In the genomic region with DNA sequence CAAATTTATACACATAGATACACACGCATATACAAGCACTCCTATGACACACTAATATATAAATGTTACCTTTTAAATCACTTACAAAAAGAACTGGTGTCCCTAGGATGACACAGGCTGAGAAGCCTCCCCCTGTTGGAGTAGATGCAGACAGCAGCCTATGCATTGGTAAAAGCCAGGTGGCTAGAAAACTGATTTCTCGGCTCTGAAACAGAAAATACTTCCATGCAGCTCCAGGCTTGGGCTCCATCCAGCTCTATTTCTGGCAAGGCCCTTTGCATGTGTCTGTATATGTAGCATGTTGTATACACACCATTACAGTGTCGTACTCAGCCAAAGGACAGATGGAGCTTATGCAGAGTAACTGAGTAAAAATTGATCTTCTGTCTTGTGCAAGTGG, we compare ENCODE assay signal across 23 mouse cellular contexts.
A peak's percentile ranks its signal among the peaks of the same experiment; 100 is the strongest.
DNase-seq lines count a peak whose midpoint lies in the region; ATAC-seq and TF ChIP-seq lines count a peak whose summit lies in the region.
"Had no signal": no experiment of that assay in that cellular context is flagged by ENCODE, and none has a peak within 500 bp of the region (broad histone marks: within the 10 kb centered on the region; RNA-seq: fewer than 3 reads in every experiment).

No protein-coding gene starts in this region.

- H3K4me3 ChIP-seq in forebrain, embryonic 13.5 days = no peak overlapping the region
- no peak overlapping the region for H3K4me3 ChIP-seq in forebrain, embryonic 10.5 days
- no peak overlapping the region for H3K4me3 ChIP-seq in layer of hippocampus, adult 2 months
- H3K4me3 ChIP-seq in lung, embryonic 14.5 days (ENCODE audit: low read depth, low read length) = no peak overlapping the region
- no peak overlapping the region for H3K4me3 ChIP-seq in lung, postnatal 0 days (ENCODE audit: low read depth, low read length)
- H3K4me3 ChIP-seq: embryonic facial prominence, embryonic 13.5 days; gastrocnemius, adult 2 months; heart, embryonic 10.5 days; myocyte; neural tube, embryonic 15.5 days had no signal

- TF ChIP-seq EP300 in lung, postnatal 0 days (IDR thresholded peaks at IDR 0.05) = no peak

- no peak for TF ChIP-seq POLR2A in brain, embryonic 14.5 days (IDR thresholded peaks at IDR 0.05; ENCODE audit: borderline replicate concordance, extremely low read depth, insufficient read depth, insufficient read length, poor library complexity, severe bottlenecking)

- TF ChIP-seq CTCF in layer of hippocampus, adult 2 months (conservative IDR thresholded peaks at IDR 0.05) = peak; percentile 54
- no peak for TF ChIP-seq CTCF in lung, embryonic 14.5 days (IDR thresholded peaks at IDR 0.05; ENCODE audit: low read depth)
- no peak for TF ChIP-seq CTCF in lung, postnatal 0 days (IDR thresholded peaks at IDR 0.05)
- TF ChIP-seq CTCF in brain, embryonic 14.5 days (IDR thresholded peaks at IDR 0.05; ENCODE audit: borderline replicate concordance, extremely low read depth, insufficient read depth, insufficient read length) = no peak

- ATAC-seq in forebrain, embryonic 13.5 days = peak; percentile 83; the same call in 1 of the 2 replicates
- no peak for ATAC-seq in lung, embryonic 14.5 days (ENCODE audit: insufficient read depth)
- no peak for ATAC-seq in lung, postnatal 0 days
- ATAC-seq: inflammation-experienced regulatory T-cells, adult 6 months had no signal

- no peaks in the 10 kb centered on the region for H3K36me3 ChIP-seq in forebrain, embryonic 13.5 days (ENCODE audit: poor library complexity, severe bottlenecking)
- no peaks in the 10 kb centered on the region for H3K36me3 ChIP-seq in forebrain, embryonic 10.5 days (replicated peaks)
- H3K36me3 ChIP-seq in lung, embryonic 14.5 days (ENCODE audit: insufficient read depth) = no peaks in the 10 kb centered on the region
- H3K36me3 ChIP-seq in lung, postnatal 0 days (ENCODE audit: insufficient read depth, low read length) = no peaks in the 10 kb centered on the region
- H3K36me3 ChIP-seq: embryonic facial prominence, embryonic 13.5 days; heart, embryonic 10.5 days; neural tube, embryonic 15.5 days had no signal

- H3K4me1 ChIP-seq in forebrain, embryonic 13.5 days = 0 out of 2 replicates have a peak, but pooled peaks cover 5% of the 10 kb centered on the region
- peaks cover 7% of the 10 kb centered on the region; the same call in 1 of the 2 replicates for H3K4me1 ChIP-seq in forebrain, embryonic 10.5 days
- H3K4me1 ChIP-seq in lung, embryonic 14.5 days (ENCODE audit: insufficient read depth) = no peaks in the 10 kb centered on the region
- no peaks in the 10 kb centered on the region for H3K4me1 ChIP-seq in lung, postnatal 0 days (ENCODE audit: insufficient read depth, low read depth, low read length)
- H3K4me1 ChIP-seq: heart, embryonic 10.5 days; neural tube, embryonic 15.5 days had no signal

- DNase-seq in forebrain, embryonic 10.5 days (ENCODE audit: extremely low spot score, low spot score) = no peak
- no peak for DNase-seq in layer of hippocampus, adult 2 months (ENCODE audit: low spot score in 2 of 2)
- no peak for DNase-seq in layer of hippocampus, postnatal 25 days (ENCODE audit: extremely low spot score in 1 of 2, low spot score in 1 of 2)
- peak; percentile 23 for DNase-seq in lung, embryonic 14.5 days
- no peak for DNase-seq in lung, postnatal 0 days (ENCODE audit: low spot score)
- peak; percentile 85 for DNase-seq in brain, embryonic 14.5 days (ENCODE audit: low read depth)
- DNase-seq in heart, postnatal 10 days = no peak
- DNase-seq: adrenal gland, postnatal 25 days; cerebellum, adult 2 months; gastrocnemius, adult 2 months; kidney, adult 2 months; kidney, postnatal 25 days; liver; lung, postnatal 14 days; midbrain, embryonic 14.5 days; thymus, postnatal 25 days had no signal

- H3K27me3 ChIP-seq in forebrain, embryonic 13.5 days = no peaks in the 10 kb centered on the region
- no peaks in the 10 kb centered on the region for H3K27me3 ChIP-seq in forebrain, embryonic 10.5 days (ENCODE audit: poor library complexity, severe bottlenecking)
- H3K27me3 ChIP-seq in lung, embryonic 14.5 days (ENCODE audit: insufficient read depth, low read length) = no peaks in the 10 kb centered on the region
- no peaks in the 10 kb centered on the region for H3K27me3 ChIP-seq in lung, postnatal 0 days (replicated peaks; ENCODE audit: insufficient read depth, low read length)
- H3K27me3 ChIP-seq: CH12.LX; embryonic facial prominence, embryonic 13.5 days; neural tube, embryonic 15.5 days had no signal

- H3K4me2 ChIP-seq in forebrain, embryonic 13.5 days = no peak overlapping the region
- no peak overlapping the region for H3K4me2 ChIP-seq in lung, embryonic 14.5 days
- H3K4me2 ChIP-seq in lung, postnatal 0 days (replicated peaks; ENCODE audit: low read depth, low read length) = no peak overlapping the region
- H3K4me2 ChIP-seq: embryonic facial prominence, embryonic 13.5 days; neural tube, embryonic 15.5 days had no signal

- H3K27ac ChIP-seq in forebrain, embryonic 13.5 days = no peak overlapping the region
- H3K27ac ChIP-seq in forebrain, embryonic 10.5 days = no peak overlapping the region
- H3K27ac ChIP-seq in layer of hippocampus, adult 2 months = no peak overlapping the region
- no peak overlapping the region for H3K27ac ChIP-seq in lung, embryonic 14.5 days (ENCODE audit: low read depth)
- H3K27ac ChIP-seq in lung, postnatal 0 days (ENCODE audit: low read length) = no peak overlapping the region
- H3K27ac ChIP-seq: embryonic facial prominence, embryonic 13.5 days; gastrocnemius, adult 2 months; heart, embryonic 10.5 days; neural tube, embryonic 15.5 days had no signal

- no peak overlapping the region for H3K9ac ChIP-seq in forebrain, embryonic 13.5 days
- no peak overlapping the region for H3K9ac ChIP-seq in lung, embryonic 14.5 days
- no peak overlapping the region for H3K9ac ChIP-seq in lung, postnatal 0 days (replicated peaks; ENCODE audit: low read depth)
- H3K9ac ChIP-seq: embryonic facial prominence, embryonic 13.5 days; neural tube, embryonic 15.5 days had no signal

- H3K9me3 ChIP-seq in forebrain, embryonic 13.5 days (replicated peaks) = 0 out of 2 replicates have a peak, but pooled peaks cover 2% of the 10 kb centered on the region
- no peaks in the 10 kb centered on the region for H3K9me3 ChIP-seq in forebrain, embryonic 10.5 days
- H3K9me3 ChIP-seq in lung, embryonic 14.5 days (ENCODE audit: low read depth, low read length) = no peaks in the 10 kb centered on the region
- H3K9me3 ChIP-seq in lung, postnatal 0 days (ENCODE audit: low read length) = no peaks in the 10 kb centered on the region
- H3K9me3 ChIP-seq: embryonic facial prominence, embryonic 13.5 days; heart, embryonic 10.5 days; neural tube, embryonic 15.5 days had no signal

- 85% methylated on average over 3 of the region's 3 CpGs for WGBS in forebrain, embryonic 13.5 days
- 84% methylated on average over 3 of the region's 3 CpGs for WGBS in forebrain, embryonic 10.5 days
- WGBS in lung, embryonic 14.5 days = 71% methylated on average over 3 of the region's 3 CpGs
- WGBS in lung, postnatal 0 days = 79% methylated on average over 3 of the region's 3 CpGs

- intact Hi-C loops in heart, postnatal 10 days (cut with DNase I) = no loop called here

Comparison
In these comparisons a context has a peak if more than half of its experiments do, and no peak if none do; other contexts are left out.
1. DNase-seq: peak in lung, embryonic 14.5 days (single experiment) and brain, embryonic 14.5 days (single experiment); none in forebrain, embryonic 10.5 days (single experiment), layer of hippocampus, adult 2 months (0 of 2), layer of hippocampus, postnatal 25 days (0 of 2), lung, postnatal 0 days (single experiment) and heart, postnatal 10 days (0 of 2).